In genomic region chr15:85733686-85734085, GRCm38 (mm10) we compare ENCODE assay signal across 29 mouse cellular contexts. TPM values are rescaled to one million over a fixed set of nuclear protein-coding genes. Genes with fewer than 3 reads are reported as not detected.
DNase-seq lines count a peak whose midpoint lies in the region; ATAC-seq and TF ChIP-seq lines count a peak whose summit lies in the region.
"Had no signal": no experiment of that assay in that cellular context is flagged by ENCODE, and none has a peak within 500 bp of the region (broad histone marks: within the 10 kb centered on the region; RNA-seq: fewer than 3 reads in every experiment).

No protein-coding gene starts in this region.

- no peak for ATAC-seq in kidney, embryonic 15.5 days (replicated peaks; ENCODE audit: low FRiP score)
- ATAC-seq in liver, postnatal 0 days = no peak
- ATAC-seq in liver, embryonic 11.5 days (replicated peaks; ENCODE audit: low FRiP score) = no peak
- ATAC-seq: forebrain, embryonic 13.5 days; hindbrain, postnatal 0 days; intestine, embryonic 16.5 days had no signal

- 88% methylated on average over 2 of the region's 2 CpGs for WGBS in heart, adult 2 months
- 88% methylated on average over 2 of the region's 2 CpGs for WGBS in kidney, embryonic 15.5 days
- 68% methylated on average over 2 of the region's 2 CpGs for WGBS in liver, postnatal 0 days (ENCODE audit: insufficient replicate concordance)
- 88% methylated on average over 2 of the region's 2 CpGs for WGBS in liver, embryonic 11.5 days

- no peak overlapping the region for H3K9ac ChIP-seq in heart, adult 2 months (ENCODE audit: low read depth, low read length)
- H3K9ac ChIP-seq in kidney, embryonic 15.5 days = no peak overlapping the region
- H3K9ac ChIP-seq in liver, postnatal 0 days (replicated peaks) = no peak overlapping the region
- no peak overlapping the region for H3K9ac ChIP-seq in liver, embryonic 11.5 days (ENCODE audit: low read depth, low read length)
- H3K9ac ChIP-seq: forebrain, embryonic 13.5 days; hindbrain, embryonic 12.5 days; limb, embryonic 12.5 days; liver, embryonic 14.5 days; neural tube, embryonic 12.5 days had no signal

- no peak overlapping the region for H3K4me3 ChIP-seq in heart, adult 2 months
- H3K4me3 ChIP-seq in kidney, embryonic 15.5 days (replicated peaks) = no peak overlapping the region
- no peak overlapping the region for H3K4me3 ChIP-seq in liver, postnatal 0 days (ENCODE audit: low read depth, low read length)
- H3K4me3 ChIP-seq in liver, embryonic 11.5 days (ENCODE audit: low read depth, low read length) = no peak overlapping the region
- H3K4me3 ChIP-seq: forebrain, embryonic 13.5 days; hindbrain, embryonic 12.5 days; myocyte had no signal

- intact Hi-C loops in heart, adult 2 months (cut with DNase I) = no loop called here
- intact Hi-C loops in heart, postnatal 14 days (cut with DNase I) = no loop called here

- TF ChIP-seq EP300 in heart, adult 2 months (IDR thresholded peaks at IDR 0.05; ENCODE audit: insufficient read depth, low read depth, low read length) = no peak
- TF ChIP-seq EP300 in liver, postnatal 0 days (IDR thresholded peaks at IDR 0.05; ENCODE audit: low read depth) = no peak

- H3K4me1 ChIP-seq in heart, adult 2 months (ENCODE audit: control insufficient read depth, insufficient read depth, low read length) = peaks cover 1% of the 10 kb centered on the region; the same call in 1 of the 2 replicates
- H3K4me1 ChIP-seq in kidney, embryonic 15.5 days = peaks cover 19% of the 10 kb centered on the region
- H3K4me1 ChIP-seq in liver, postnatal 0 days (ENCODE audit: insufficient read depth) = peaks cover 15% of the 10 kb centered on the region
- H3K4me1 ChIP-seq in liver, embryonic 11.5 days (replicated peaks; ENCODE audit: control insufficient read depth, insufficient read depth, low read length) = peaks cover 6% of the 10 kb centered on the region; the same call in 1 of the 2 replicates

- 0 out of 2 replicates have a peak, but pooled peaks cover 1% of the 10 kb centered on the region for H3K27me3 ChIP-seq in heart, adult 2 months (ENCODE audit: control insufficient read depth, insufficient read depth, low read length)
- H3K27me3 ChIP-seq in kidney, embryonic 15.5 days = peaks cover 69% of the 10 kb centered on the region
- peaks cover 26% of the 10 kb centered on the region for H3K27me3 ChIP-seq in liver, postnatal 0 days (ENCODE audit: insufficient read depth, low read length)
- peaks cover 45% of the 10 kb centered on the region for H3K27me3 ChIP-seq in liver, embryonic 11.5 days (replicated peaks; ENCODE audit: control insufficient read depth, insufficient read depth, low read length)

- H3K9me3 ChIP-seq in kidney, embryonic 15.5 days (replicated peaks) = no peaks in the 10 kb centered on the region
- H3K9me3 ChIP-seq in liver, postnatal 0 days (ENCODE audit: low read length) = no peaks in the 10 kb centered on the region
- H3K9me3 ChIP-seq in liver, embryonic 11.5 days (ENCODE audit: control insufficient read depth, low read length) = no peaks in the 10 kb centered on the region
- H3K9me3 ChIP-seq: forebrain, embryonic 13.5 days; G1E; heart, embryonic 10.5 days; hindbrain, embryonic 12.5 days; limb, embryonic 12.5 days; lung, embryonic 15.5 days; midbrain, embryonic 10.5 days; neural tube, embryonic 12.5 days had no signal

- H3K79me2 ChIP-seq in heart, adult 2 months (replicated peaks; ENCODE audit: control insufficient read depth, insufficient read depth, low read length) = no peaks in the 10 kb centered on the region

- H3K36me3 ChIP-seq in heart, adult 2 months (ENCODE audit: control insufficient read depth, insufficient read depth, low read length) = no peaks in the 10 kb centered on the region
- no peaks in the 10 kb centered on the region for H3K36me3 ChIP-seq in kidney, embryonic 15.5 days
- H3K36me3 ChIP-seq in liver, postnatal 0 days (replicated peaks; ENCODE audit: insufficient read depth, low read length) = no peaks in the 10 kb centered on the region
- H3K36me3 ChIP-seq in liver, embryonic 11.5 days (ENCODE audit: control insufficient read depth, insufficient read depth, low read length) = no peaks in the 10 kb centered on the region
- H3K36me3 ChIP-seq: G1E; heart, embryonic 10.5 days; hindbrain, embryonic 12.5 days; limb, embryonic 12.5 days; lung, embryonic 15.5 days; midbrain, embryonic 10.5 days; neural tube, embryonic 12.5 days had no signal

- peak overlapping the region; percentile 99 for H3K27ac ChIP-seq in heart, adult 2 months
- no peak overlapping the region for H3K27ac ChIP-seq in kidney, embryonic 15.5 days
- H3K27ac ChIP-seq in liver, postnatal 0 days (ENCODE audit: low read depth) = peak overlapping the region; percentile 97
- no peak overlapping the region for H3K27ac ChIP-seq in liver, embryonic 11.5 days (ENCODE audit: low read depth, low read length)
- H3K27ac ChIP-seq: forebrain, embryonic 13.5 days; hindbrain, embryonic 12.5 days; hindbrain, postnatal 0 days; limb, embryonic 12.5 days; liver, embryonic 14.5 days; lung, embryonic 15.5 days; midbrain, embryonic 10.5 days; neural tube, embryonic 12.5 days had no signal

- no peak for TF ChIP-seq POLR2A in heart, adult 2 months (IDR thresholded peaks at IDR 0.05; ENCODE audit: insufficient read depth, low read depth, low read length)

- no peak overlapping the region for H3K4me2 ChIP-seq in kidney, embryonic 15.5 days
- no peak overlapping the region; the same call in 1 of the 2 replicates for H3K4me2 ChIP-seq in liver, postnatal 0 days (ENCODE audit: low read depth, low read length)
- no peak overlapping the region for H3K4me2 ChIP-seq in liver, embryonic 11.5 days
- H3K4me2 ChIP-seq: hindbrain, embryonic 12.5 days had no signal

- no peak for TF ChIP-seq CTCF in heart, adult 2 months (IDR thresholded peaks at IDR 0.05)
- TF ChIP-seq CTCF in liver, postnatal 0 days (IDR thresholded peaks at IDR 0.05; ENCODE audit: low read depth) = no peak

- no peak for DNase-seq in heart, adult 2 months
- no peak for DNase-seq in heart, postnatal 14 days
- peak; percentile 56 for DNase-seq in kidney, adult 18-20 months
- no peak for DNase-seq in liver, postnatal 0 days
- no peak for DNase-seq in liver, embryonic 11.5 days (ENCODE audit: low spot score)
- DNase-seq in kidney, postnatal 25 days = peak; percentile 63 to 88
- DNase-seq in frontal cortex, postnatal 36 days (ENCODE audit: low spot score in 2 of 2) = no peak
- DNase-seq: adrenal gland, adult 8-10 months; cerebellum, adult 11 months; cerebellum, adult 9-10 months; cerebellum, postnatal 36 days; right cerebral cortex, adult 18-20 months; right cerebral cortex, postnatal 4 days; thymus, adult 18-20 months; thymus, postnatal 25 days had no signal

RNA-seq across cellular contexts. Expression of gene Ppara, which starts 1.1 kb away (rescaled TPM):
- 10 to 100 TPM; 53.1 to 60.7 TPM for total RNA-seq in heart, adult 2 months (2021)
- polyA plus RNA-seq in heart, adult 2 months (2012; rRNA removed) = 12.9 and 25.4 TPM in 2 replicates
- 10 to 100 TPM; 50.7 to 60.1 TPM for total RNA-seq in heart, postnatal 14 days (2021)
- polyA plus RNA-seq in kidney, embryonic 15.5 days (2015; fragmentation: Nextera tagmentation; extraction: Ambion mirVana) = 3.9 and 5.0 TPM in 2 replicates
- 169 and 185 TPM in 2 replicates for polyA plus RNA-seq in liver, postnatal 0 days (2015; fragmentation: Nextera tagmentation; extraction: Ambion mirVana)
- polyA plus RNA-seq in liver, embryonic 11.5 days (2014; fragmentation: Nextera tagmentation; extraction: Ambion mirVana) = 2.5 and 3.4 TPM in 2 replicates
- total RNA-seq: megakaryocyte progenitor cell, adult 5-6 weeks had no signal
- polyA plus RNA-seq: G1E had no signal

Comparison
In these comparisons a context has a peak if more than half of its experiments do, and no peak if none do; other contexts are left out.
1. H3K27ac ChIP-seq: peak in heart, adult 2 months (single experiment) and liver, postnatal 0 days (single experiment); none in kidney, embryonic 15.5 days (single experiment) and liver, embryonic 11.5 days (single experiment).
2. DNase-seq: peak in kidney, adult 18-20 months (single experiment) and kidney, postnatal 25 days (2 of 2); none in heart, adult 2 months (0 of 2), heart, postnatal 14 days (0 of 2), liver, postnatal 0 days (single experiment), liver, embryonic 11.5 days (single experiment) and frontal cortex, postnatal 36 days (0 of 2).